Mouse (Mus musculus) midbrain, embryonic 15.5 days (tissue): ENCODE data around the gene Rfk. TPM values are rescaled to one million over a fixed set of nuclear protein-coding genes. Genes with fewer than 3 reads are reported as not detected.
A peak's percentile ranks its signal among the peaks of the same experiment; 100 is the strongest.

Source experiments
- ATAC-seq: fragments of 200-750 bp; cut with Nextera tagmentation; replicated peaks from 2 replicates; pipeline ENCODE4 v1.8.0; 2017; ENCODE audit warnings: moderate TSS enrichment
- H3K27ac ChIP-seq: fragments of 300-500 bp; sonication (generic); 2 replicates; pipeline ENCODE4 v1.5.1; 2015; ENCODE audit warnings: mild to moderate bottlenecking, inconsistent platforms
- H3K27me3 ChIP-seq: fragments of 300-500 bp; sonication (generic); replicated peaks from 2 replicates; pipeline ENCODE4 v1.6.1; 2015; ENCODE audit warnings: inconsistent platforms
- H3K36me3 ChIP-seq: fragments of 300-500 bp; sonication (generic); replicated peaks from 2 replicates; pipeline ENCODE4 v1.6.1; 2015; ENCODE audit warnings: inconsistent platforms
- H3K4me1 ChIP-seq: fragments of 300-500 bp; sonication (generic); 2 replicates; pipeline ENCODE4 v1.6.1; 2015; ENCODE audit warnings: inconsistent platforms
- H3K4me2 ChIP-seq: fragments of 300-500 bp; sonication (generic); 2 replicates; pipeline ENCODE4 v1.6.1; 2015; ENCODE audit warnings: inconsistent platforms, mild to moderate bottlenecking, moderate library complexity
- H3K4me3 ChIP-seq: fragments of 300-500 bp; sonication (generic); 2 replicates; pipeline ENCODE4 v1.5.1; 2015; ENCODE audit warnings: mild to moderate bottlenecking, inconsistent platforms
- H3K9ac ChIP-seq: fragments of 300-500 bp; sonication (generic); 2 replicates; pipeline ENCODE4 v1.6.1; 2015; ENCODE audit warnings: mild to moderate bottlenecking, inconsistent platforms
- H3K9me3 ChIP-seq: fragments of 300-500 bp; sonication (generic); 2 replicates; pipeline ENCODE4 v1.6.1; 2016; ENCODE audit warnings: inconsistent platforms
- WGBS: fragments of 180-500 bp; shearing (Covaris S2); methylation state at CpG from one replicate; pipeline ENCODE4 v1.1.7; 2015; ENCODE audit warnings: mixed read lengths; 5-methylcytosine and 5-hydroxymethylcytosine counted together
- polyA plus RNA-seq: library from polyadenylated mRNA; unstranded; fragments of >200 nt; fragmentation: Nextera tagmentation; extraction: Ambion mirVana; gene quantifications from 2 replicates; pipeline ENCODE4 v1.2.1, GENCODE M21; 2015

The Rfk gene
- polyA plus RNA-seq, 1 experiment from 2014 or later, result 63.6 TPM

DNA sequence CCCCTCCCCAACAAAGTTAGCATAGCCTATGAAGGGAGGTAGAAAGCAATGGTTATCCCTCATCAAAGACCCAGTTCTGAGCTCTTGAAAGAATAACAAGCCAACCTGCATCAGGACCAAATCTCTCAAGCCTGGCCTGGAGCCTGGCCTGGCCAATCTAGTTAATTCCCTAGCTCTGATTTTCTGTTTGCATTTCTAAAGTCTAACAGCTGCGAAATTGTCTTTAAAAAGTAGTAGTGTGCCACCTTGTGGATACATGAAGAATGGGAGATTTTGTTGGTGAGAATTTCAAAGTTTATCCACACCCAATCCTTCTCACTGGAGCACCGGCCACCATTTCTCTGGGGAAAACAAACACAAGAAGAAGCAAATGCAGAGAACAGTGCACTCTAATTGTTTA is 5.4 kb upstream of the Rfk start:
- peaks cover 5% of the 10 kb centered on the region; the same call in 1 of the 2 replicates for H3K27me3 ChIP-seq
- WGBS, result 19% methylated on average over 2 of the region's 2 CpGs
- no peak overlapping the region for H3K4me3 ChIP-seq
- no peak overlapping the region for H3K27ac ChIP-seq
- H3K4me2 ChIP-seq, result no peak overlapping the region
- H3K4me1 ChIP-seq, result 0 out of 2 replicates have a peak, but pooled peaks cover 2% of the 10 kb centered on the region
- no peak overlapping the region for H3K9ac ChIP-seq
- peak; percentile 44; the same call in 1 of the 2 replicates for ATAC-seq
- H3K36me3 ChIP-seq, result no peaks in the 10 kb centered on the region
- no peaks in the 10 kb centered on the region for H3K9me3 ChIP-seq

DNA sequence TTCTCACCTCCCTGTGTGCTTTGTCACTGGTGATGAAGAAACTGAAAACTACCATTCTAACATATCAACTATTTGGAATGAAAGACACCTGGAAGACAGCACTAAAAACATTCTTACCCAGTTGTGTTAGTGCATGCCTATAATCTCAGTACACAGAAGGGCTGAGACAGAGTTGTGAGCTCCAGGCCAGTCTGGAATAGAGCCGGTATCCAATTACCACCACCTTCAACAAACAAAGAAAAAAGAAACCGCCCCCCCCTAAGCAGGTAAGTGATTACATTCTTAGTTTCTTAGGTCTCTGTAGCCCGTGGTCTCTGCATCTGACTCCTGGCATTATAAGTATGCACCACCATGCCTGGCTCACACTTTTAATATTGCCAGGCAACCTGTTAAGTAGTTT is 977 bp upstream of the Rfk start:
- Histone ChIP-seq H3K27me3 (peaks cover 5% of the 10 kb centered on the region; the same call in 1 of the 2 replicates), H3K4me2 (no peak overlapping the region), H3K36me3 (no peaks in the 10 kb centered on the region), H3K9ac (no peak overlapping the region), H3K9me3 (no peaks in the 10 kb centered on the region), H3K4me1 (peaks cover 9% of the 10 kb centered on the region), H3K4me3 (no peak overlapping the region), H3K27ac (no peak overlapping the region)
- WGBS, result 18% methylated on average over 3 of the region's 3 CpGs
- no peak for ATAC-seq

GRCm38 (mm10) chr19:17396802-17397201 is 3.0 kb downstream of the Rfk start:
- 89% methylated on average over 4 of the region's 4 CpGs for WGBS

GRCm38 (mm10) chr19:17397922-17398321 is 4.1 kb downstream of the Rfk start:
- Histone ChIP-seq H3K27me3 (no peaks in the 10 kb centered on the region), H3K4me3 (no peak overlapping the region), H3K9me3 (no peaks in the 10 kb centered on the region), H3K36me3 (peaks cover 13% of the 10 kb centered on the region; the same call in 1 of the 2 replicates), H3K9ac (no peak overlapping the region), H3K4me1 (peaks cover 9% of the 10 kb centered on the region), H3K27ac (no peak overlapping the region), H3K4me2 (no peak overlapping the region)
- 82% methylated on average over 5 of the region's 5 CpGs for WGBS
- ATAC-seq, result no peak

More at GRCm38 (mm10) chr19:17396802-17397201, 3.0 kb downstream of the Rfk start:
- no peak for ATAC-seq
- Histone ChIP-seq H3K4me2 (no peak overlapping the region), H3K9ac (no peak overlapping the region), H3K4me3 (no peak overlapping the region), H3K9me3 (no peaks in the 10 kb centered on the region), H3K27ac (no peak overlapping the region), H3K36me3 (peaks cover 13% of the 10 kb centered on the region; the same call in 1 of the 2 replicates), H3K27me3 (peaks cover 5% of the 10 kb centered on the region; the same call in 1 of the 2 replicates), H3K4me1 (peaks cover 9% of the 10 kb centered on the region)

DNA sequence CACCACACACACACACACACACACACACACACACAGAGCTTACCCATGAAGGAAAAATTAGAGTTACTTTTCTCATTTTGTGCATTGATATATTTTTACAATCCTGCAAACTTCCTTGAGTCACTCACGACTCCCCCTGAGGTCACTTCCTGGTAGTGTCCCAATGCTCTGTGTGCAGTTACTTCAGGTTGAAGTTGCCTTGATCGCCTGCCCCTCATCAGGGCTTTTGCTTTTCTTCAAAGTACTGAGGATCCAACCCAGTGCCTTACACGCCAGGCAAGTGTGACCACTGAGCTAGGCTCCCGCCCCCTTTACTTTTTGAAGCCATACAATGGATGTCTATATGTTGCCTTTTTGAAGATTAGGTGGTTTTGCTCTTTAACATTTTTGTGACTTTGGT is 6.1 kb downstream of the Rfk start:
- ATAC-seq, result no peak
- Histone ChIP-seq H3K4me1 (peaks cover 5% of the 10 kb centered on the region), H3K27me3 (no peaks in the 10 kb centered on the region), H3K27ac (no peak overlapping the region), H3K9ac (no peak overlapping the region), H3K4me2 (no peak overlapping the region), H3K36me3 (peaks cover 13% of the 10 kb centered on the region; the same call in 1 of the 2 replicates), H3K4me3 (no peak overlapping the region), H3K9me3 (no peaks in the 10 kb centered on the region)
- WGBS, result 89% methylated on average over 4 of the region's 4 CpGs

DNA sequence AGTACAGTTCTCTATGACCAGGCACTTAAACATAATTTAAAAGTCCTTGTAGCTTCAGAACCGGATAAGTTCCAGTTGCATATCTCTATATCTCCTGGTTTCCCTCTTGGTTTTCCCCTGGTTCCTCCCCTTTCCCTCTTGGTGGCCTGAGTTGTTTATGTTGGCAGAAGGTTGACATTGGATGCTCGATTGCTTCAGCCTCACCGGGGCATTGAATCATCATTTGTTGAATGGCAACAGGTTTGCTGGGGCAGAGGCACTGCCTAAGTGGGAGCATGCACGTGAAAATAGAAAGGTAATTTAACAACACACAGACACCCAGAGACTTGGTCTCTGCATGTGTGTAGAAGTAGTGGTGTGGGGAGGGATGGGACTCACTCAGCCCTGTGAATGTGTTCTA is 6.7 kb downstream of the Rfk start:
- 91% methylated on average over 4 of the region's 4 CpGs for WGBS
- no peak for ATAC-seq
- H3K27me3 ChIP-seq, result no peaks in the 10 kb centered on the region
- no peaks in the 10 kb centered on the region for H3K4me1 ChIP-seq
- no peak overlapping the region for H3K4me3 ChIP-seq
- H3K9ac ChIP-seq, result no peak overlapping the region
- H3K27ac ChIP-seq, result no peak overlapping the region
- H3K36me3 ChIP-seq, result peaks cover 13% of the 10 kb centered on the region; the same call in 1 of the 2 replicates
- no peak overlapping the region for H3K4me2 ChIP-seq
- no peaks in the 10 kb centered on the region for H3K9me3 ChIP-seq

DNA sequence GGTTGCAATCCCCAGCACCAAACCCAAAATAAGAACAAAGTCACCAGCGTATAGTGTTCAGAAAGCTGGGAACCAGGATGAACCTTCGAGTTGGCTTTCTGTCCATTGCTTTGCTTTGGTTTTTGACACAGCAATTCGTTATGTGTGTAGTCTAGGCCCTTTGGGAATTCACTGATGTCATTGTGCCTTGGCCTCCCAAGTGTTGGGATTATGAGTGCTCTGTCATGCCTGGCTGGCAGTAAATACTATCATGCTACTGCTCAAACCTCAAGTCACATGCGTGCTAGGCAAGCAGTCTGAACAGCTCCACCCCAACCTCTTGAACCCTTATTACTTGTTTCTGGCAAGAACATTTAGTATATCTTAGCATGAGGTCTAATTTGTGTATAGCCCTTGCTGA is 9.3 kb downstream of the Rfk start:
- H3K36me3 ChIP-seq, result peaks cover 13% of the 10 kb centered on the region; the same call in 1 of the 2 replicates
- H3K9ac ChIP-seq, result no peak overlapping the region
- no peak overlapping the region for H3K27ac ChIP-seq
- H3K9me3 ChIP-seq, result no peaks in the 10 kb centered on the region
- H3K4me3 ChIP-seq, result no peak overlapping the region
- 87% methylated on average over 4 of the region's 4 CpGs for WGBS
- no peak for ATAC-seq
- no peaks in the 10 kb centered on the region for H3K4me1 ChIP-seq
- H3K27me3 ChIP-seq, result no peaks in the 10 kb centered on the region
- H3K4me2 ChIP-seq, result no peak overlapping the region

- Histone ChIP-seq H3K9me3 (no peaks in the 10 kb centered on the region), H3K36me3 (no peaks in the 10 kb centered on the region), H3K27me3 (no peaks in the 10 kb centered on the region), H3K4me2 (no peak overlapping the region), H3K9ac (no peak overlapping the region), H3K4me1 (no peaks in the 10 kb centered on the region), H3K4me3 (no peak overlapping the region), H3K27ac (no peak overlapping the region)
- ATAC-seq, result no peak
- 85% methylated on average over 5 of the region's 5 CpGs for WGBS
Observed at GRCm38 (mm10) chr19:17406823-17407222, 13.0 kb downstream of the Rfk start.

GRCm38 (mm10) chr19:17408591-17408990 is 14.7 kb downstream of the Rfk start:
- H3K4me3 ChIP-seq, result no peak overlapping the region
- H3K9me3 ChIP-seq, result no peaks in the 10 kb centered on the region
- no peak overlapping the region for H3K27ac ChIP-seq
- no peak overlapping the region for H3K4me2 ChIP-seq
- H3K27me3 ChIP-seq, result no peaks in the 10 kb centered on the region
- no peaks in the 10 kb centered on the region for H3K4me1 ChIP-seq
- no peak for ATAC-seq
- no peaks in the 10 kb centered on the region for H3K36me3 ChIP-seq
- no peak overlapping the region for H3K9ac ChIP-seq

DNA sequence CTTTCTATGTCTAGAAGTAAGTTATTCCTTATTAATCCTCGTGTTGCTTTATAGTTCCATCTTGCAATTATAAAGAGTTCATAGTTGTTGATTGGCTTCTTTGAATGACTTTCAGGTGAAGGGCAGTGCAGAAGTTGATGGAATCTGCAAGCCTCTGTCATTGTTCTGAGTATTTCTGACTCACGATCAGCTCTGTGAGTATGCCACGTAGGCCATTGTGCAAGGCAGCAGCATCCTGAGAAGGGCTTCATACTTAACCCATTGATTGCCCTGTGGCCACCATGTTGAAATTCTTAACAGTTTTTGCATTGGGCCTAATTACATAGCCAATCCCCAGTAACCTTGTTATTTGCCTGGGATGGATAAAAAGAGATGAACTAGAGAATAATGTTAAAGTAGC is 15.5 kb downstream of the Rfk start:
- Histone ChIP-seq H3K27me3 (no peaks in the 10 kb centered on the region), H3K9ac (no peak overlapping the region), H3K4me1 (no peaks in the 10 kb centered on the region), H3K9me3 (no peaks in the 10 kb centered on the region), H3K36me3 (no peaks in the 10 kb centered on the region), H3K4me2 (no peak overlapping the region), H3K4me3 (no peak overlapping the region), H3K27ac (no peak overlapping the region)
- ATAC-seq, result no peak
- WGBS, result 56% methylated on average over 3 of the region's 3 CpGs

DNA sequence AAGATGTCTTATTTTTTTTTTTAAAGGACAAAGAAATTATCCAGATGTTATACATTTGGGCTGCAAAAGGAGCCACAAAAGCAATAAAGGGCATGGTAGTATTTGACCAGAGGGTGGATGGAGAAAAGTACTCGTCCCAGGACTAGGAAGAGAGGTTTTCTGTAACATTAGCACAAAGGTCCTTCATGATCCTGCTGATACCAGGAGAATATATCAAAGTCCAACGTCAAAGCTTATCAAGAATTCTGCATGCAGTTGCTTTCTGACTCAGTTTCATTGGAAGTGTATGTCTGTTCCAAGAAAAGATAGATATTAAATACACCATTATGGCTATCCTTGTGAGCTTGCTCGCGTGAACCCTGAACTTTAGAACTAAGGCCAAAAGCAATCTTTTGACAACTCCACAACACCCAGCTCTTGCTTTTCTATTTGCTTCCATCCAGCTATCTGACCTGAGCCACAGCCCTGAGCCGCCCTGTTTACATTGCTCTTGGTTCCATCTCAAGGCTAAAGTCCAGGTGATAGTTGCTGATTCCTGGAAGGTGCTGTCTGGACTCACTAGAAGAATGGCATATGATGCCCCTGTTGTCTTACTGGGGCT is 16.7 kb downstream of the Rfk start:
- ATAC-seq, result no peak
- no peaks in the 10 kb centered on the region for H3K9me3 ChIP-seq
- WGBS, result 87% methylated on average over 5 of the region's 5 CpGs

GRCm38 (mm10) chr19:17412915-17413459 is 19.1 kb downstream of the Rfk start:
- 55% methylated on average over 4 of the region's 4 CpGs for WGBS

More for the DNA sequence above, 16.7 kb downstream of the Rfk start:
- Histone ChIP-seq H3K9ac (no peak overlapping the region), H3K4me3 (no peak overlapping the region), H3K36me3 (no peaks in the 10 kb centered on the region), H3K4me2 (no peak overlapping the region), H3K27ac (no peak overlapping the region), H3K27me3 (no peaks in the 10 kb centered on the region), H3K4me1 (no peaks in the 10 kb centered on the region)

DNA sequence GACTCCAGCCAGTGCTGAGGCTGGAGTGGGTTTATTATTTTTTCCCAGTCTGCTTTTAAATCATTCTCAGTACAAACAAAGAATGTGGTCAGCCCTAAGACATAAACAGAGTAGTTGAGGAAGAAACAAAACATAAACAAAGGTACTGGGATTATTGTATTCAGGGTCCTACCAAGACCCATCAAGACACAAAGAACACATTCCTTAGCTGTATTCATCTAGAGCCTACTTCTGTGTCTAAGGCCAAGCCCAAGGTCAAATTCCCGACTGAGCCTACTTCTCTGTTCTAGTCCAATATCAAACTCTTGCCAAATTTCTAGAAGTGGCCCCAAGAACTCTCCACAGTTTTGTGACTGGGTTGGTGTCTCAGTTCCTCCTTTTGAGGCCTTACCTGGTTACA is 24.0 kb downstream of the Rfk start:
- H3K4me3 ChIP-seq, result no peak overlapping the region
- WGBS, result 63% methylated on average over 1 of the region's 1 CpGs
- ATAC-seq, result no peak
- H3K27me3 ChIP-seq, result no peaks in the 10 kb centered on the region
- H3K4me1 ChIP-seq, result no peaks in the 10 kb centered on the region
- no peaks in the 10 kb centered on the region for H3K9me3 ChIP-seq
- no peak overlapping the region for H3K27ac ChIP-seq
- no peaks in the 10 kb centered on the region for H3K36me3 ChIP-seq
- H3K4me2 ChIP-seq, result no peak overlapping the region
- H3K9ac ChIP-seq, result no peak overlapping the region

More at GRCm38 (mm10) chr19:17412915-17413459, 19.1 kb downstream of the Rfk start:
- H3K4me1 ChIP-seq, result no peaks in the 10 kb centered on the region
- no peak for ATAC-seq
- H3K27ac ChIP-seq, result no peak overlapping the region
- H3K4me2 ChIP-seq, result no peak overlapping the region
- H3K4me3 ChIP-seq, result no peak overlapping the region
- H3K27me3 ChIP-seq, result no peaks in the 10 kb centered on the region
- no peaks in the 10 kb centered on the region for H3K9me3 ChIP-seq
- no peak overlapping the region for H3K9ac ChIP-seq
- no peaks in the 10 kb centered on the region for H3K36me3 ChIP-seq
